Mouse (Mus musculus): ENCODE measurements at regions not wholly inside any gene's neighbourhood (a gene's known extent, or its start where the extent isn't known, plus 50 kb on each side); places are given as distances from the start of the nearest gene placed in this dataset.

- TF ChIP-seq POLR2A (IDR thresholded peaks at IDR 0.05; ENCODE audit: borderline replicate concordance, extremely low read depth, insufficient read depth, insufficient read length, poor library complexity, severe bottlenecking) (no peak), CTCF (IDR thresholded peaks at IDR 0.05; ENCODE audit: borderline replicate concordance, extremely low read depth, insufficient read depth, insufficient read length) (no peak)
Observed at GRCm38 (mm10) chr13:56372003-56372725, 54.2 kb upstream of the Gm3045 start.

Measured in brain, embryonic 14.5 days (tissue).